9 mouse cellular contexts compared by ENCODE assay signal in the genomic region with DNA sequence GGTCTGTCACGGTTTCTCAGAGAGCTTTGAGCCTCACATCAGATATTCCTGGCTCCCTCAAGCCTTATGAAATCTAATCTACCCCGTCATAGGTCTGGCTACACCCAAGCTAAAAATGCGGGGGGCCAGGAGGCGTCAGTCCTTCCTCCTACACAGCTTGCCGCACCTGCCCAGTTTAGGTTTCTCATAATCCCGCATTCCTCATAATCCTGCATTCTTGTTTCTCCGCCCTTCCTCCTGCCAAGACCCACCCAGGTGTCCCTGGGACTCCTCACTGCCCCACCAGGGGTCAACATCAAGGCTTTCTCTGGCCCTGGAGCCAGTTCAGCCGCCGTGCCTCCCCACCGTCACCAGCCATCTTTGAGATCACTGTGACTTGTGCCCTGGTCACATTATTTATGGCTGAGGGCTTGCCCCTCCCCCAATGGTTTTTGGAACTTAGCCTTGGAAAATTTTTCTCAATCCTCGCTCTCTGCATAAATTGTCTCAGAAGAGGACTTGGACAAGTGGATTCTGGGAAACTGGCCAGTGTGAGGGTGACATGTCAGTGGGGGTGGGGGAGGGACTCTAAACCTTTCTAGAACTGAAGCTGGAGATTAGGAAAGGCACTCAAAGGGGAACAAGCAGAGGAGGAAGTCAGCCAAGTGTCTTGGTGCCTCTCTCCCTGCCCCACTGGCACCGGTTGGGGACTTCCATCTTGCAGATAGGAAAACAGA. TPM values are rescaled to one million over a fixed set of nuclear protein-coding genes. Genes with fewer than 3 reads are reported as not detected.
DNase-seq lines count a peak whose midpoint lies in the region; ATAC-seq and TF ChIP-seq lines count a peak whose summit lies in the region.
"Had no signal": no experiment of that assay in that cellular context is flagged by ENCODE, and none has a peak within 500 bp of the region (broad histone marks: within the 10 kb centered on the region; RNA-seq: fewer than 3 reads in every experiment).

No protein-coding gene starts in this region.

- H3K27me3 ChIP-seq in intestine, embryonic 15.5 days (replicated peaks), result no peaks in the 10 kb centered on the region; the same call in 1 of the 2 replicates
- no peaks in the 10 kb centered on the region for H3K27me3 ChIP-seq in intestine, embryonic 16.5 days (replicated peaks; ENCODE audit: control insufficient read depth, insufficient read depth, low read length)
- H3K27me3 ChIP-seq in forebrain, postnatal 0 days (ENCODE audit: insufficient read depth, low read length), result no peaks in the 10 kb centered on the region

- no peak overlapping the region for H3K4me2 ChIP-seq in intestine, embryonic 15.5 days (replicated peaks)
- no peak overlapping the region for H3K4me2 ChIP-seq in intestine, embryonic 16.5 days (ENCODE audit: low read depth, low read length)
- H3K4me2 ChIP-seq in forebrain, postnatal 0 days (ENCODE audit: low read depth), result no peak overlapping the region

- no peak overlapping the region for H3K9ac ChIP-seq in intestine, embryonic 15.5 days
- H3K9ac ChIP-seq in intestine, embryonic 16.5 days (ENCODE audit: low read depth, low read length), result no peak overlapping the region
- no peak overlapping the region for H3K9ac ChIP-seq in forebrain, postnatal 0 days

- no peak overlapping the region for H3K4me3 ChIP-seq in intestine, embryonic 15.5 days (replicated peaks)
- no peak overlapping the region for H3K4me3 ChIP-seq in intestine, embryonic 16.5 days (ENCODE audit: low read length)
- no peak overlapping the region for H3K4me3 ChIP-seq in forebrain, postnatal 0 days (ENCODE audit: low read depth, low read length)
- H3K4me3 ChIP-seq in left cerebral cortex, adult 2 months, result 0 out of 2 replicates have a peak overlapping the region, but pooled peaks have one; percentile 17

- no peaks in the 10 kb centered on the region for H3K9me3 ChIP-seq in intestine, embryonic 15.5 days
- H3K9me3 ChIP-seq in intestine, embryonic 16.5 days (ENCODE audit: control insufficient read depth, low read length), result no peaks in the 10 kb centered on the region
- H3K9me3 ChIP-seq in forebrain, postnatal 0 days (ENCODE audit: low read length), result no peaks in the 10 kb centered on the region

- 47% methylated on average over 12 of the region's 12 CpGs for WGBS in intestine, embryonic 15.5 days
- 43% methylated on average over 12 of the region's 12 CpGs for WGBS in intestine, embryonic 16.5 days
- 41% methylated on average over 12 of the region's 12 CpGs for WGBS in forebrain, postnatal 0 days

- H3K36me3 ChIP-seq in intestine, embryonic 15.5 days, result no peaks in the 10 kb centered on the region
- H3K36me3 ChIP-seq in intestine, embryonic 16.5 days (ENCODE audit: control insufficient read depth, insufficient read depth, low read length), result no peaks in the 10 kb centered on the region
- no peaks in the 10 kb centered on the region for H3K36me3 ChIP-seq in forebrain, postnatal 0 days (ENCODE audit: insufficient read depth)

- H3K27ac ChIP-seq in intestine, embryonic 15.5 days, result no peak overlapping the region
- H3K27ac ChIP-seq in intestine, embryonic 16.5 days (ENCODE audit: low read length), result no peak overlapping the region
- H3K27ac ChIP-seq in forebrain, postnatal 0 days (ENCODE audit: low read depth, low read length), result no peak overlapping the region
- H3K27ac ChIP-seq in left cerebral cortex, adult 2 months, result peak overlapping the region; percentile 89

- no peak for TF ChIP-seq CTCF in forebrain, postnatal 0 days (IDR thresholded peaks at IDR 0.05; ENCODE audit: low read depth)
- TF ChIP-seq CTCF in left cerebral cortex, adult 2 months (IDR thresholded peaks at IDR 0.05), result no peak

- intact Hi-C loops in heart, postnatal 36 days (cut with DNase I), result loop anchor here (1.0 to 10.0 kb wide), 5 partner anchors 99 to 410 kb away; a partner anchor contains a TSS
- intact Hi-C loops in left cerebral cortex, adult 2 months (cut with DNase I), result loop anchor here (2.0 to 5.0 kb wide), 6 partner anchors 85 to 410 kb away; a partner anchor contains a TSS

- H3K4me1 ChIP-seq in intestine, embryonic 15.5 days (replicated peaks), result peaks cover 23% of the 10 kb centered on the region
- H3K4me1 ChIP-seq in intestine, embryonic 16.5 days (ENCODE audit: control insufficient read depth, insufficient read depth, low read length), result peaks cover 26% of the 10 kb centered on the region
- H3K4me1 ChIP-seq in forebrain, postnatal 0 days (ENCODE audit: insufficient read depth), result peaks cover 5% of the 10 kb centered on the region

- ATAC-seq in intestine, embryonic 15.5 days, result 0 out of 2 replicates have a peak, but pooled peaks have one; percentile 3
- ATAC-seq in intestine, embryonic 16.5 days, result no peak
- ATAC-seq in forebrain, postnatal 0 days, result peak; percentile 18
- peak; percentile 71 for ATAC-seq in monocyte, adult 5-6 weeks (replicated peaks; ENCODE audit: insufficient number of reproducible peaks, low FRiP score, low TSS enrichment, poor library complexity, severe bottlenecking)

- peak; percentile 66 for DNase-seq in adrenal gland, postnatal 25 days
- DNase-seq in forebrain, postnatal 0 days, result peak; percentile 52
- peak; percentile 61 to 71 for DNase-seq in heart, postnatal 36 days
- DNase-seq in left cerebral cortex, adult 2 months (ENCODE audit: extremely low spot score in 1 of 2, low spot score in 2 of 2), result peak; percentile 56 to 63
- no peak for DNase-seq in spleen, postnatal 10 days (ENCODE audit: low spot score in 2 of 2)

RNA-seq across cellular contexts. Expression of a gene that starts 23.2 kb away (rescaled TPM):
- 13.2 and 15.6 TPM in 2 replicates for polyA plus RNA-seq in intestine, embryonic 15.5 days (2015; fragmentation: Nextera tagmentation; extraction: Ambion mirVana)
- 14.3 and 16.2 TPM in 2 replicates for polyA plus RNA-seq in intestine, embryonic 16.5 days (2015; fragmentation: Nextera tagmentation; extraction: Ambion mirVana)
- 6.2 and 7.7 TPM in 2 replicates for total RNA-seq in adrenal gland, postnatal 25 days (2021)
- 12.1 and 17.5 TPM in 2 replicates for total RNA-seq in forebrain, postnatal 0 days (2014; rRNA removed)
- polyA plus RNA-seq in forebrain, postnatal 0 days (2015; fragmentation: Nextera tagmentation; extraction: Ambion mirVana), result 12.8 and 15.7 TPM in 2 replicates
- total RNA-seq in heart, postnatal 36 days (2021), result 1 to 10 TPM; 3.2 to 3.4 TPM
- total RNA-seq in left cerebral cortex, adult 2 months (2021), result 1 to 10 TPM; 3.7 to 5.4 TPM
- 6.8 to 12.5 TPM (median 7.3 TPM) in 3 replicates for total RNA-seq in monocyte, adult 5-6 weeks (2017)

RNA-seq across cellular contexts. Expression of a gene that starts 30.3 kb away (rescaled TPM):
- 0.60 and 0.61 TPM in 2 replicates for polyA plus RNA-seq in intestine, embryonic 15.5 days (2015; fragmentation: Nextera tagmentation; extraction: Ambion mirVana)
- 0.91 and 1.1 TPM in 2 replicates for polyA plus RNA-seq in intestine, embryonic 16.5 days (2015; fragmentation: Nextera tagmentation; extraction: Ambion mirVana)
- total RNA-seq in adrenal gland, postnatal 25 days (2021), result 24.3 TPM in 2 replicates
- total RNA-seq in forebrain, postnatal 0 days (2014; rRNA removed), result 19.2 and 25.6 TPM in 2 replicates
- polyA plus RNA-seq in forebrain, postnatal 0 days (2015; fragmentation: Nextera tagmentation; extraction: Ambion mirVana), result 44.6 and 57.4 TPM in 2 replicates
- total RNA-seq in heart, postnatal 36 days (2021), result under 1 TPM; 0.31 to 0.33 TPM
- total RNA-seq in left cerebral cortex, adult 2 months (2021), result 100 to 1,000 TPM; 421 to 422 TPM
- total RNA-seq in monocyte, adult 5-6 weeks (2017), result 0.11 TPM in 1 of 3 replicates, not detected in the others
- total RNA-seq: gastrocnemius, postnatal 4 days had no signal

RNA-seq across cellular contexts. Expression of a gene that starts 40.1 kb away (rescaled TPM):
- polyA plus RNA-seq in intestine, embryonic 15.5 days (2015; fragmentation: Nextera tagmentation; extraction: Ambion mirVana), result 4.7 and 5.9 TPM in 2 replicates
- 5.8 and 6.5 TPM in 2 replicates for polyA plus RNA-seq in intestine, embryonic 16.5 days (2015; fragmentation: Nextera tagmentation; extraction: Ambion mirVana)
- 40.6 and 42.1 TPM in 2 replicates for total RNA-seq in adrenal gland, postnatal 25 days (2021)
- total RNA-seq in forebrain, postnatal 0 days (2014; rRNA removed), result 12.3 and 17.6 TPM in 2 replicates
- 7.9 and 10.3 TPM in 2 replicates for polyA plus RNA-seq in forebrain, postnatal 0 days (2015; fragmentation: Nextera tagmentation; extraction: Ambion mirVana)
- 1 to 10 TPM; 6.9 to 8.8 TPM for total RNA-seq in heart, postnatal 36 days (2021)
- 10 to 100 TPM; 19.2 to 21.3 TPM for total RNA-seq in left cerebral cortex, adult 2 months (2021)
- total RNA-seq in monocyte, adult 5-6 weeks (2017), result 1.2 to 3.4 TPM (median 1.2 TPM) in 3 replicates

Comparison
In these comparisons a context has a peak if more than half of its experiments do, and no peak if none do; other contexts are left out.
1. DNase-seq: peak in adrenal gland, postnatal 25 days (single experiment), forebrain, postnatal 0 days (single experiment), heart, postnatal 36 days (2 of 2) and left cerebral cortex, adult 2 months (2 of 2); none in spleen, postnatal 10 days (0 of 2).
2. RNA of a gene that starts 30.3 kb away (total RNA-seq): 421 to 422 TPM in left cerebral cortex, adult 2 months, 19.2 to 25.6 TPM in forebrain, postnatal 0 days and 24.3 TPM in adrenal gland, postnatal 25 days; 0.31 to 0.33 TPM in heart, postnatal 36 days and 0.11 TPM in monocyte, adult 5-6 weeks; every median in the first group is over 10 times any median in the second.